Mouse (Mus musculus) CH12F3 (cell line): ENCODE measurements around the gene Setmar.

ENCODE experiments used
- in situ Hi-C: fragments of 300-500 bp; cut with MboI; formaldehyde crosslinking; loops from 2 replicates; pipeline ENCODE4 v1.14.3; 2020; ENCODE audit warnings: low sequenced_read_pairs

Setmar gene

GRCm38 (mm10) chr6:108107376-108107775 lies 42.5 kb downstream of the Setmar start:
- in situ Hi-C loops = loop anchor here (25.0 kb wide), 1 partner anchor 630 kb away; no protein-coding TSS in a partner anchor

- in situ Hi-C loops = loop anchor here (25.0 kb wide), 1 partner anchor 627 kb away; no protein-coding TSS in a partner anchor
Measured at GRCm38 (mm10) chr6:108110336-108110735, 45.5 kb downstream of the Setmar start.

- in situ Hi-C loops = loop anchor here (25.0 kb wide), 1 partner anchor 626 kb away; no protein-coding TSS in a partner anchor
Measured at GRCm38 (mm10) chr6:108111693-108112092, 46.8 kb downstream of the Setmar start.

- in situ Hi-C loops = loop anchor here (25.0 kb wide), 1 partner anchor 622 kb away; no protein-coding TSS in a partner anchor
Measured at GRCm38 (mm10) chr6:108114971-108115370, 50.1 kb downstream of the Setmar start.

GRCm38 (mm10) chr6:108117881-108118280 lies 53.0 kb downstream of the Setmar start:
- in situ Hi-C loops = loop anchor here (25.0 kb wide), 1 partner anchor 619 kb away; no protein-coding TSS in a partner anchor

GRCm38 (mm10) chr6:108125474-108125873 lies 60.6 kb downstream of the Setmar start:
- in situ Hi-C loops = no loop called here

- in situ Hi-C loops = no loop called here
Measured at GRCm38 (mm10) chr6:108126631-108127030, 61.8 kb downstream of the Setmar start.
